Mouse (Mus musculus): ENCODE measurements at regions not wholly inside any gene's neighbourhood (a gene's known extent, or its start where the extent isn't known, plus 50 kb on each side); places are given as distances from the start of the nearest gene placed in this dataset.
"Not testable (repeated sequence)": the region's sequence is repeated elsewhere in the genome, so short reads cannot be mapped to it uniquely, and the experiment has no call there.

- no peak for DNase-seq (ENCODE audit: low read depth)
Measured at GRCm38 (mm10) chr9:43520931-43521330, 210.3 kb downstream of the Trim29 start.

GRCm38 (mm10) chr9:43524947-43525565, 214.4 kb downstream of the Trim29 start:
- no peak for DNase-seq (ENCODE audit: low read depth)

- DNase-seq (ENCODE audit: low read depth) = no peak
Measured at GRCm38 (mm10) chr9:43532187-43532586, 211.6 kb upstream of the Nectin1 start.

- DNase-seq (ENCODE audit: low read depth) = no peak
Measured at GRCm38 (mm10) chr9:43535967-43536366, 207.8 kb upstream of the Nectin1 start.

- no peak for DNase-seq (ENCODE audit: low read depth)
Measured at GRCm38 (mm10) chr9:43537121-43537520, 206.7 kb upstream of the Nectin1 start.

GRCm38 (mm10) chr9:43540131-43540530, 203.7 kb upstream of the Nectin1 start:
- no peak for DNase-seq (ENCODE audit: low read depth)

GRCm38 (mm10) chr9:43541234-43541633, 202.6 kb upstream of the Nectin1 start:
- no peak for DNase-seq (ENCODE audit: low read depth)

- no peak for DNase-seq (ENCODE audit: low read depth)
Measured at GRCm38 (mm10) chr9:43542077-43542654, 201.6 kb upstream of the Nectin1 start.

- peak; percentile 83 for DNase-seq (ENCODE audit: low read depth)
Measured at GRCm38 (mm10) chr9:43545081-43545565, 198.7 kb upstream of the Nectin1 start.

GRCm38 (mm10) chr9:43548883-43549282, 194.9 kb upstream of the Nectin1 start:
- no peak for DNase-seq (ENCODE audit: low read depth)

- no peak for DNase-seq (ENCODE audit: low read depth)
Measured at GRCm38 (mm10) chr9:43549293-43549692, 194.5 kb upstream of the Nectin1 start.

- not testable (repeated sequence) for DNase-seq (ENCODE audit: low read depth)
Measured at GRCm38 (mm10) chr9:43552758-43553157, 191.0 kb upstream of the Nectin1 start.

- no peak for DNase-seq (ENCODE audit: low read depth)
Measured at GRCm38 (mm10) chr9:43562016-43562415, 181.8 kb upstream of the Nectin1 start.

- DNase-seq (ENCODE audit: low read depth) = no peak
Measured at GRCm38 (mm10) chr9:43564239-43564906, 179.4 kb upstream of the Nectin1 start.

- no peak for DNase-seq (ENCODE audit: low read depth)
Measured at GRCm38 (mm10) chr9:43568851-43569250, 174.9 kb upstream of the Nectin1 start.

GRCm38 (mm10) chr9:43571086-43571485, 172.7 kb upstream of the Nectin1 start:
- DNase-seq (ENCODE audit: low read depth) = no peak

GRCm38 (mm10) chr9:43575659-43576058, 168.1 kb upstream of the Nectin1 start:
- DNase-seq (ENCODE audit: low read depth) = no peak

GRCm38 (mm10) chr9:43580653-43581052, 163.1 kb upstream of the Nectin1 start:
- DNase-seq (ENCODE audit: low read depth) = no peak

- DNase-seq (ENCODE audit: low read depth) = no peak
Measured at GRCm38 (mm10) chr9:43585616-43586015, 158.2 kb upstream of the Nectin1 start.

GRCm38 (mm10) chr9:43593236-43593635, 150.5 kb upstream of the Nectin1 start:
- DNase-seq (ENCODE audit: low read depth) = no peak

GRCm38 (mm10) chr9:43594814-43595213, 149.0 kb upstream of the Nectin1 start:
- DNase-seq (ENCODE audit: low read depth) = no peak

GRCm38 (mm10) chr9:43595461-43595860, 148.3 kb upstream of the Nectin1 start:
- DNase-seq (ENCODE audit: low read depth) = no peak

- DNase-seq (ENCODE audit: low read depth) = no peak
Measured at GRCm38 (mm10) chr9:43600396-43600795, 143.4 kb upstream of the Nectin1 start.
